Mouse (Mus musculus) adrenal gland, postnatal 10 days (tissue): ENCODE measurements around the gene Relb. TPM values are rescaled to one million over a fixed set of nuclear protein-coding genes. Genes with fewer than 3 reads are reported as not detected.

Source experiments
- DNase-seq: peaks from one replicate; pipeline ENCODE4 v3.0.0; 2021; ENCODE audit warnings: mixed read lengths
- long read RNA-seq, 2 experiments: library from polyadenylated mRNA; stranded (forward); transcript quantifications; one replicate each; pipeline ENCODE4 v2.0.0; 2021
- total RNA-seq, 2 experiments: library from RNA; stranded (reverse); gene quantifications; 2 replicates each; pipeline ENCODE4 v1.2.3; 2021

The Relb gene
- total RNA-seq = 10 to 100 TPM; 18.8 to 21.6 TPM
- long read RNA-seq, experiment 1, transcript Relb-201 (11 exons, 2,200 nt) = major isoform, 29 of 58 reads
- long read RNA-seq, experiment 1, partial matches to known transcripts = 6 of 58 reads
- long read RNA-seq, experiment 1, other reads (novel, unspliced or antisense) = 23 of 58 reads
- long read RNA-seq, experiment 2, transcript Relb-201 (11 exons, 2,200 nt) = major isoform, 11 of 16 reads
- long read RNA-seq, experiment 2, partial matches to known transcripts = 0 of 16 reads
- long read RNA-seq, experiment 2, other reads (novel, unspliced or antisense) = 4 of 16 reads

GRCm38 (mm10) chr7:19629361-19629734 is at the start of gene Relb:
Relb (minus strand) TSS chr7:19629438.
- peak; percentile 96 for DNase-seq

- no peak for DNase-seq
These were observed 49.7 kb upstream of the Relb start for GRCm38 (mm10) chr7:19678901-19679300.

- DNase-seq = no peak
These were observed 48.6 kb upstream of the Relb start, which contains the start of gene Apoc2 for GRCm38 (mm10) chr7:19677872-19678271. Apoc2 (minus strand) TSS chr7:19677941.

- DNase-seq = no peak
These were observed 47.4 kb upstream of the Relb start for GRCm38 (mm10) chr7:19676662-19677061.

GRCm38 (mm10) chr7:19675824-19676223 is 46.6 kb upstream of the Relb start:
- DNase-seq = no peak

GRCm38 (mm10) chr7:19673083-19673699 is 44.0 kb upstream of the Relb start:
- no peak for DNase-seq

- no peak for DNase-seq
These were observed 42.3 kb upstream of the Relb start for GRCm38 (mm10) chr7:19671511-19671910.

GRCm38 (mm10) chr7:19668947-19669721 is 39.9 kb upstream of the Relb start:
- peak; percentile 95 for DNase-seq

GRCm38 (mm10) chr7:19667434-19667833 is 38.2 kb upstream of the Relb start:
- DNase-seq = no peak

GRCm38 (mm10) chr7:19666750-19667149 is 37.5 kb upstream of the Relb start:
- DNase-seq = no peak

GRCm38 (mm10) chr7:19664955-19665841 is 36.0 kb upstream of the Relb start, which contains the start of gene Clptm1:
Clptm1 (minus strand) TSS chr7:19665033.
- DNase-seq = peak; percentile 98

GRCm38 (mm10) chr7:19664455-19664954 is 35.3 kb upstream of the Relb start:
- DNase-seq = no peak

GRCm38 (mm10) chr7:19663940-19664339 is 34.7 kb upstream of the Relb start:
- no peak for DNase-seq

- DNase-seq = no peak
These were observed 23.4 kb upstream of the Relb start for GRCm38 (mm10) chr7:19652614-19653013.

- DNase-seq = no peak
These were observed 22.0 kb upstream of the Relb start for GRCm38 (mm10) chr7:19651063-19651786.

GRCm38 (mm10) chr7:19641223-19641622 is 12.0 kb upstream of the Relb start:
- no peak for DNase-seq

- DNase-seq = no peak
These were observed 6.0 kb upstream of the Relb start for GRCm38 (mm10) chr7:19635074-19635827.

GRCm38 (mm10) chr7:19634591-19634990 is 5.4 kb upstream of the Relb start:
- DNase-seq = peak; percentile 83

GRCm38 (mm10) chr7:19633855-19634254 is 4.6 kb upstream of the Relb start:
- no peak for DNase-seq

GRCm38 (mm10) chr7:19633197-19633596 is 4.0 kb upstream of the Relb start:
- DNase-seq = no peak
